Mouse (Mus musculus) forebrain, embryonic 11.5 days (tissue): ENCODE results near the gene Selp. TPM values are rescaled to one million over a fixed set of nuclear protein-coding genes. Genes with fewer than 3 reads are reported as not detected.

Source experiments
- ATAC-seq: fragments of 200-750 bp; cut with Nextera tagmentation; replicated peaks from 2 replicates; pipeline ENCODE4 v1.8.0; 2017; ENCODE audit warnings: moderate TSS enrichment; ENCODE audit not compliant: low FRiP score
- DNase-seq: peaks from one replicate; pipeline ENCODE4 v3.0.0-alpha.2; 2017; ENCODE audit warnings: low spot score
- H3K27ac ChIP-seq: fragments of 300-500 bp; sonication (generic); 2 replicates; pipeline ENCODE4 v1.5.1; 2014; ENCODE audit warnings: low read depth, low read length
- H3K27me3 ChIP-seq: fragments of 300-500 bp; sonication (generic); 2 replicates; pipeline ENCODE4 v1.6.1; 2014; ENCODE audit warnings: mild to moderate bottlenecking, low read length, mixed read lengths; ENCODE audit not compliant: control insufficient read depth, insufficient read depth
- H3K36me3 ChIP-seq: fragments of 300-500 bp; sonication (generic); 2 replicates; pipeline ENCODE4 v1.6.1; 2014; ENCODE audit warnings: mild to moderate bottlenecking, low read length, moderate library complexity, mixed read lengths; ENCODE audit not compliant: control insufficient read depth, insufficient read depth
- H3K4me1 ChIP-seq: fragments of 300-500 bp; sonication (generic); replicated peaks from 2 replicates; pipeline ENCODE4 v1.6.1; 2014; ENCODE audit warnings: low read length, mixed read lengths; ENCODE audit not compliant: control insufficient read depth, insufficient read depth
- H3K4me2 ChIP-seq: fragments of 300-500 bp; sonication (generic); 2 replicates; pipeline ENCODE4 v1.6.1; 2014; ENCODE audit warnings: low read depth, mild to moderate bottlenecking, low read length, moderate library complexity, mixed read lengths; ENCODE audit not compliant: severe bottlenecking
- H3K4me3 ChIP-seq: fragments of 300-500 bp; sonication (generic); 2 replicates; pipeline ENCODE4 v1.5.1; 2014; ENCODE audit warnings: low read depth, low read length
- H3K9ac ChIP-seq: fragments of 300-500 bp; sonication (generic); 2 replicates; pipeline ENCODE4 v1.6.1; 2014; ENCODE audit warnings: low read length
- H3K9me3 ChIP-seq: fragments of 300-500 bp; sonication (generic); 2 replicates; pipeline ENCODE4 v1.6.1; 2016; ENCODE audit warnings: low read length, mixed read lengths; ENCODE audit not compliant: control insufficient read depth
- WGBS: fragments of 180-500 bp; shearing (Covaris S2); extraction: QIAGEN DNeasy Blood & Tissue Kit; methylation state at CpG from one replicate; pipeline ENCODE4 v1.1.7; 2014; 5-methylcytosine and 5-hydroxymethylcytosine counted together
- polyA plus RNA-seq: library from polyadenylated mRNA; unstranded; fragments of >200 nt; fragmentation: Nextera tagmentation; extraction: Ambion mirVana; gene quantifications from 2 replicates; pipeline ENCODE4 v1.2.1, GENCODE M21; 2014

Gene Selp
- polyA plus RNA-seq, 1 experiment from 2014 or later: not detected

DNA sequence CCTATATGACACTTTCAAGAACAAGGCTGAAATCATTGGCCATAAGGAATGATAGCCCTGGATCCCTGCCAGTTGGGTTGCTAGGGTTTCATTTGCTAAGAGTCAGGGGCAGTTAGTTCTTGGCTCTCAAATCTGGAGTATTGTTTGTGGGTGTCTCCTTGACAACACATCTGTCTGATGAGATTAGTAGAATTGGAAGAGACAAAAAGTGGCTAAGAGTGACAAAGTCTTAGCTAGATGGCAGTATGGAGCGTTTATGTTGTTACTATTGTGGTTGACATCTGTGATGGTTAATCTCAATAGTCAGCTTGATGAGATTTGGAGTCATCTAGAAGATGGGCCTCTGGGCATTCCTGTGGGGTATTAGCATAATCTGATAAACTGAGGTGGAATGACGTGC lies 16.7 kb upstream of the Selp start:
- Histone ChIP-seq H3K9me3 (no peaks in the 10 kb centered on the region), H3K36me3 (no peaks in the 10 kb centered on the region), H3K4me2 (no peak overlapping the region), H3K4me3 (no peak overlapping the region), H3K27ac (no peak overlapping the region), H3K4me1 (no peaks in the 10 kb centered on the region), H3K27me3 (no peaks in the 10 kb centered on the region), H3K9ac (no peak overlapping the region)
- ATAC-seq (no peak), DNase-seq (no peak)
- WGBS: 71% methylated on average over 2 of the region's 2 CpGs

DNA sequence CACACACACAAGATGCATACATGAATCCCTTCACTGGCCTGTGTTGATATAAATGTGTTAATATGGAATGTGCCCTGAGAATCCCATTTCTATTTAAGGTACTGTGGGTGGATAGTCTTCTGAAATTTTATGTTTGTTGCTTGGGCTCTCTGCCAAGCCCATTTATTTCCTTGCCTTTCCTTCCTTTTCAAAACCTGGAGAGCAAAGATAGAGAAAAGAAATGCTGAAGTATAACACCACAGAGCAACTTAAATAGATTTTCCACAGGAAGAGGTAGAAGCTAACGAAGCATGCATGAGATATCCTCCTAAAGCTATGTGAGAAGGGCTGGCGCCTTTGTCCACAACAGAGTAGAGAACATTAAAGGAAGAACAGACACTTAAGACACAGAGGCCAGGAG lies 5.3 kb upstream of the Selp start:
- no peaks in the 10 kb centered on the region for H3K4me1 ChIP-seq
- no peak for DNase-seq
- H3K27me3 ChIP-seq: no peaks in the 10 kb centered on the region
- no peak for ATAC-seq
- H3K27ac ChIP-seq: no peak overlapping the region
- no peak overlapping the region for H3K9ac ChIP-seq
- 86% methylated on average over 2 of the region's 2 CpGs for WGBS
- H3K36me3 ChIP-seq: no peaks in the 10 kb centered on the region
- no peak overlapping the region for H3K4me2 ChIP-seq
- no peak overlapping the region for H3K4me3 ChIP-seq
- no peaks in the 10 kb centered on the region for H3K9me3 ChIP-seq

DNA sequence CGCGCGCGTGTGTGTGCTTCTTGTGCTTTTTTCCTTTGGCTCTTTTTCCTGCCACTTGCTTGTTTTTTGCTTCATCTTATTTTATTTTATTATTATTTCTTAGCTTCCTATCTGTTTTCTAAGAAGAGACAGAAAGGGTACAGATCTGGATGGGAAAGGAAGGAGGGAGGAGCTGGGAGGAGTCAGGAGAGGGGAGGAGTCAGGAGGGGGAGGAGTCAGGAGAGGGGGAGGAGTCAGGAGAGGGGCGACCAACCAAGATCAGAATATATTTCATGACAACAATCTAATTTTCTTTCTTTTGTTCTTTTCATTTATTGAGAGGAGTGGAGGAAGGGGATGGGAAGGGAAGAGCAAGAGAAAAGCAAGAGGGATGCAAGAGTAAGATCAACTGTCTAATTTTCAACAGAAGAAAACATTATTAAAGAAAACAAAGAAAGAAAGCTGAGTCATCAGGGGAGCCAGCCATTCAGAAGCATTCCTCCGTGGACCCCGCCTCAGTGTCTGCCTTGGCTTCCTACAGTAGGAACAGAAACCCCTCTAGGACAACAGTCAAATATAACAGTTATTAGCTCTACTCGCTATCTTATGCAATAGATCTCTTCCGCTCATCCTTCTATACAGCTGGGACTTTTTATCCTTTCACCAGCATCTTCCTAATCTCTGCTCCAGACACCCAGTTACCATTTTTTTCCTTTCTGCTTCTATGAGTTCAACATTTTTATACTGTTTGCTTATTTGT lies 4.3 kb upstream of the Selp start:
- 90% methylated on average over 9 of the region's 9 CpGs for WGBS
- Histone ChIP-seq H3K4me2 (no peak overlapping the region), H3K27me3 (no peaks in the 10 kb centered on the region), H3K4me3 (no peak overlapping the region), H3K9me3 (no peaks in the 10 kb centered on the region), H3K36me3 (no peaks in the 10 kb centered on the region), H3K9ac (no peak overlapping the region), H3K27ac (no peak overlapping the region), H3K4me1 (no peaks in the 10 kb centered on the region)
- no peak for DNase-seq
- no peak for ATAC-seq

DNA sequence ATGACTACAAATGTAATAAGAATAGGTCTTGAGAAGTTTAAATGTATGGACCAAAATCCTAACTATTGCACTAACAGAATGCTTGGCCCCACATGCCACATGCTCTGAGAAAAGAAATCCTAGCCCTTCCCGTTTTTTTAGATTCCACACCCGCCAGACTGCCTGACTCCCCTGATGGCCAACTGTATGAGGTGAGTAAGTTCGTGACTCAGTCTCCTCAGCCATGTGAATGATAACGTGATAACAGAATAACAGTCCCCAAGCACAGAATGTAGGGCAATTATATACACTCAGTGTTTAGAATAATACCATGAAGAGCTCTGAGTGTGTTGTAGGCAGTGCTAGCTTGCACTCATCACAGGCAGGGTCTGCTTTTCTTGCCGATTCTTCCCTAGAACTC lies 784 bp upstream of the Selp start:
- Histone ChIP-seq H3K27ac (no peak overlapping the region), H3K27me3 (no peaks in the 10 kb centered on the region), H3K4me3 (no peak overlapping the region), H3K36me3 (no peaks in the 10 kb centered on the region), H3K9ac (no peak overlapping the region), H3K9me3 (no peaks in the 10 kb centered on the region), H3K4me1 (no peaks in the 10 kb centered on the region), H3K4me2 (no peak overlapping the region)
- no peak for DNase-seq
- 87% methylated on average over 5 of the region's 5 CpGs for WGBS
- ATAC-seq: no peak

DNA sequence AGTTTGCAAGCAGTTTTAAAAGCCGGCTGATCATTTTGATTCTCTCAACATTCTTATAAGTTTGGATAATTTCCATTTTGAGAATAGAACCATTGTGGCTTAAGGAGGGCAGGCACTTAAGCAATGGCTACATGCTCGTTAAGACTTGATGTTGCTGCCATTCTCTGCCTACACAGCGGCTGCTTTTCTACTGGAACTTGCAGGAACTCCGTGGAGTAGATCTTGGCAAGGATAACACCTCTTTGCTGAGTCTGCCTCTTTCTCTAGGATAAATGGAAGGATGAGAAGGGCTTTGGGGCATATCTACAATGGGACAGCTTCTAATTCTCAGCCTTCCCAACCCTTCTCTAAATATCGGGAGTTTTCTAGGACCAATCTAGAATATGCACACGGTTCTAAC lies 583 bp downstream of the Selp start:
- Histone ChIP-seq H3K36me3 (no peaks in the 10 kb centered on the region), H3K27ac (no peak overlapping the region), H3K9ac (no peak overlapping the region), H3K4me2 (no peak overlapping the region), H3K9me3 (no peaks in the 10 kb centered on the region), H3K4me1 (no peaks in the 10 kb centered on the region), H3K27me3 (no peaks in the 10 kb centered on the region), H3K4me3 (no peak overlapping the region)
- ATAC-seq (no peak), DNase-seq (no peak)
- 67% methylated on average over 6 of the region's 6 CpGs for WGBS

DNA sequence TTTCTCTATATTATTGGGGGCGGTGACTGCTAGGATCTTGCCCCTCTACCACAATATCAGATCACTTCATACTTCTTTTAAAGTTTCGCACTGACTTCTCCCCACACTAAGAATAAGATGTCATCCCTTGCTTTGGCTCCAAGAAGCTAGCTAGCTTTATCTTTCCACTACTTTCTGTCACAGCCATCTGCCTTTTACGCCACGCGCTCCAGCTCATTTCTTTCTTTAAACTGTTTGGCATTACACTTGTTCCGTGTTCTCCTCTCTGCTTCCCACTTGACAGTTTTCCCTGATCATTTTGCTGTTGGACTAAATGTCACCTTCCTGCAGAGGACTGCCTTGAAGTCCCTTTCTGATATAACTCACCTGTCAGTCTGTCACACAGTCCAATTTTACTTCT lies 2.8 kb downstream of the Selp start:
- H3K9me3 ChIP-seq: no peaks in the 10 kb centered on the region
- no peaks in the 10 kb centered on the region for H3K4me1 ChIP-seq
- no peaks in the 10 kb centered on the region for H3K27me3 ChIP-seq
- no peak overlapping the region for H3K9ac ChIP-seq
- no peak overlapping the region for H3K27ac ChIP-seq
- DNase-seq (no peak), ATAC-seq (no peak)
- WGBS: 94% methylated on average over 6 of the region's 6 CpGs
- H3K4me2 ChIP-seq: no peak overlapping the region
- no peak overlapping the region for H3K4me3 ChIP-seq
- H3K36me3 ChIP-seq: no peaks in the 10 kb centered on the region

DNA sequence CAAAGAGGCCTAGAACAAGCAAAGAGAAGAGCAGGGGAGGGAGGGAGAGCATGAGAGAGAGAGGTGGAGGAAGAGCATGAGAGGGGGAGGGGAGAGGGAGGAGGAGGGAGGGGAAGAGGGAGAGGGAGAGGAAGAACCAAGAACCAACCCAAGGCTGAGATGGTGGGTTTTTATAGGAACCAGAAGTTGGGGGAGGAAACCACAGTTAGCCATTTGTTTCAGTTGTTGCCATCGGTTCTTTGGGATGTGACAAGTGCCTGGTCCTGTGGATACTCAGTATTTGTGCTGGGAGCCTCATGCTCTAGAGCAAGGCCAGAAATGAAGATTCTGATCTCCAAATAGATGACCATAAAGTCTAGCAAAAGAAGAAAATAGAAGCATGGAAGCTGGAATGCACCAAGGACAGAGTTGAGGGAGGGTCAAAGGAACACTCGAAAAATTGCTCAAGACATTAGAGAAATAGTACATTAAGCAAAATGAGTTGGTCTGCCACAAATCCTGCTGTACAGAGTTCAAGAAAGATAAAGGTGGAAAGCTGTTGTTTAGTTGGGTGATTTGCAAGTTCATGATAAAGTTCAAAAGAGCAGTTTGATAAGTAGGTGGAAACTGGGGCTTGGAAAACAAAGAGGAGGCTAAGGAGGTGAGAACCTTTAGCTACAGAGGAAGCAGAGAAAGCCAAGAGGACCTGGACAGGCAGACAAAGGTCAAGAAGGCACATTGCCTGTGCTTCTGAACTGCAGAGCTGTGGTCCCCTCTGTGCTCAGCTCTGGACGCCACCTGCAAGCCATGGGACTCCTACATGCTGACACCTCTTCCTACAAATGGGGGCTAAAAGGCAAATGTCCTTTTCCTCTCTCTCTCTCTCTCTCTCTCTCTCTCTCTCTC lies 5.1 kb downstream of the Selp start:
- no peak overlapping the region for H3K9ac ChIP-seq
- H3K36me3 ChIP-seq: no peaks in the 10 kb centered on the region
- ATAC-seq (no peak), DNase-seq (no peak)
- H3K4me3 ChIP-seq: no peak overlapping the region
- no peak overlapping the region for H3K4me2 ChIP-seq
- H3K4me1 ChIP-seq: no peaks in the 10 kb centered on the region
- no peaks in the 10 kb centered on the region for H3K27me3 ChIP-seq
- 91% methylated on average over 3 of the region's 3 CpGs for WGBS
- H3K27ac ChIP-seq: no peak overlapping the region
- no peaks in the 10 kb centered on the region for H3K9me3 ChIP-seq

DNA sequence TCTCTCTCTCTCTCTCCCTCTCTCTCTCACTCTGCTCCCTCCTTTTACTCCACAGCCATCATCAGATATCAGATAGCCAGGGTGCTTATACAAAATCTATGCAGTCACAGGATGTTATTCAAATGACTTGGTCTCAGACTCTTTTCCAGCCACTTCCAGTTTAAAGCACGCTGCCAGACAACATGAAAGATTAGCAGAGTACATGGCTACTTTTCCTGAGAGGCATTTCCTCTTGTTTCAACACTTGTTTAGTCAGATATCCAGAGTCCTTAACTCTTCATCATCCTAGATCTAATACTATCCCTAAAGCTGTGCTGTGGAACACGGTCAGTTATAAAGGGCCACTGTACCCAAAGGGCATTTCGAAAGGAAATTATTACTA lies 5.7 kb downstream of the Selp start:
- H3K9me3 ChIP-seq: no peaks in the 10 kb centered on the region
- H3K36me3 ChIP-seq: no peaks in the 10 kb centered on the region
- H3K27ac ChIP-seq: no peak overlapping the region
- no peak overlapping the region for H3K9ac ChIP-seq
- no peak overlapping the region for H3K4me3 ChIP-seq
- no peaks in the 10 kb centered on the region for H3K27me3 ChIP-seq
- no peaks in the 10 kb centered on the region for H3K4me1 ChIP-seq
- H3K4me2 ChIP-seq: no peak overlapping the region
- ATAC-seq (no peak), DNase-seq (no peak)
- WGBS: 88% methylated on average over 3 of the region's 3 CpGs
